Mouse (Mus musculus): ENCODE data around the gene Cltb.

GRCm38 (mm10) chr13:54557652-54558051 lies 53.5 kb downstream of the Cltb start:
- TF ChIP-seq HCFC1 (IDR thresholded peaks at IDR 0.05; ENCODE audit: low read depth, low read length), result no peak
- TF ChIP-seq POLR2AphosphoS2 (IDR thresholded peaks at IDR 0.05; ENCODE audit: low read depth, low read length), result no peak
- no peak for TF ChIP-seq IRF4 (IDR thresholded peaks at IDR 0.05; ENCODE audit: low read depth, low read length)
- TF ChIP-seq TBP (conservative IDR thresholded peaks at IDR 0.05; ENCODE audit: low read depth, low read length), result no peak
- no peak for TF ChIP-seq PAX5 (IDR thresholded peaks at IDR 0.05; ENCODE audit: low read length)
- no peak for TF ChIP-seq E2F4 (IDR thresholded peaks at IDR 0.05; ENCODE audit: insufficient replicate concordance, low read depth, low read length)
- no peak for TF ChIP-seq CTCF (conservative IDR thresholded peaks at IDR 0.05 in 1 of 2, IDR thresholded peaks at IDR 0.05 in 1 of 2; ENCODE audit: low read depth in 2 of 2, low read length in 2 of 2)
- no peak for TF ChIP-seq CHD2 (IDR thresholded peaks at IDR 0.05; ENCODE audit: low read length)
- TF ChIP-seq USF1 (IDR thresholded peaks at IDR 0.05; ENCODE audit: low read depth, low read length), result no peak
- no peak for TF ChIP-seq MAFK (IDR thresholded peaks at IDR 0.05; ENCODE audit: insufficient replicate concordance, low read length)
- no peak for TF ChIP-seq ELF1 (IDR thresholded peaks at IDR 0.05; ENCODE audit: low read depth, low read length)
- no peak for TF ChIP-seq USF2 (conservative IDR thresholded peaks at IDR 0.05; ENCODE audit: low read depth, low read length)

Measured in CH12.LX (cell line).